Mouse (Mus musculus) lung, adult 18-20 months (tissue): ENCODE measurements around the gene Lin52.
A peak's percentile ranks its signal among the peaks of the same experiment; 100 is the strongest.

ENCODE experiments used
- DNase-seq, 2 experiments: peaks; one replicate each; pipeline ENCODE4 v3.0.0; 2022; ENCODE audit warnings: mixed read lengths in 2 of 2

Gene Lin52

GRCm38 (mm10) chr12:84541391-84541958 lies 90.3 kb downstream of the Lin52 start:
- no peak for DNase-seq

- peak; percentile 20 to 21 for DNase-seq
Observed at GRCm38 (mm10) chr12:84546028-84546427, 94.8 kb downstream of the Lin52 start.

- DNase-seq = no peak
Observed at GRCm38 (mm10) chr12:84546577-84547085, 95.4 kb downstream of the Lin52 start.

- DNase-seq = no peak
Observed at GRCm38 (mm10) chr12:84548251-84548650, 97.0 kb downstream of the Lin52 start.

- no peak for DNase-seq
Observed at GRCm38 (mm10) chr12:84555218-84555617, 104.0 kb downstream of the Lin52 start.

GRCm38 (mm10) chr12:84562558-84562957 lies 111.3 kb downstream of the Lin52 start:
- no peak for DNase-seq

GRCm38 (mm10) chr12:84567576-84567975 lies 116.4 kb downstream of the Lin52 start:
- no peak for DNase-seq

GRCm38 (mm10) chr12:84569336-84569970 lies 118.2 kb downstream of the Lin52 start, which contains the start of gene Vsx2:
TSS of gene Vsx2 (plus strand) at chr12:84569762.
- no peak for DNase-seq

- no peak for DNase-seq
Observed at GRCm38 (mm10) chr12:84569976-84570693, 118.9 kb downstream of the Lin52 start.

GRCm38 (mm10) chr12:84570694-84571415 lies 119.6 kb downstream of the Lin52 start:
- DNase-seq = no peak

GRCm38 (mm10) chr12:84571466-84572340 lies 120.5 kb downstream of the Lin52 start:
- DNase-seq = no peak

- DNase-seq = no peak
Observed at GRCm38 (mm10) chr12:84572341-84572720, 121.1 kb downstream of the Lin52 start.

- DNase-seq = no peak
Observed at GRCm38 (mm10) chr12:84573094-84573493, 121.9 kb downstream of the Lin52 start.

GRCm38 (mm10) chr12:84577768-84578439 lies 126.7 kb downstream of the Lin52 start:
- no peak for DNase-seq

GRCm38 (mm10) chr12:84578440-84578770 lies 127.2 kb downstream of the Lin52 start:
- no peak for DNase-seq

GRCm38 (mm10) chr12:84581285-84581684 lies 130.1 kb downstream of the Lin52 start:
- DNase-seq = no peak

GRCm38 (mm10) chr12:84589825-84590761 lies 138.9 kb downstream of the Lin52 start:
- DNase-seq = peak; percentile 82 to 89
